Mouse (Mus musculus): ENCODE data around the gene Msh4.
"Not testable (repeated sequence)": the region's sequence is repeated elsewhere in the genome, so short reads cannot be mapped to it uniquely, and the experiment has no call there.

Msh4 gene

DNA sequence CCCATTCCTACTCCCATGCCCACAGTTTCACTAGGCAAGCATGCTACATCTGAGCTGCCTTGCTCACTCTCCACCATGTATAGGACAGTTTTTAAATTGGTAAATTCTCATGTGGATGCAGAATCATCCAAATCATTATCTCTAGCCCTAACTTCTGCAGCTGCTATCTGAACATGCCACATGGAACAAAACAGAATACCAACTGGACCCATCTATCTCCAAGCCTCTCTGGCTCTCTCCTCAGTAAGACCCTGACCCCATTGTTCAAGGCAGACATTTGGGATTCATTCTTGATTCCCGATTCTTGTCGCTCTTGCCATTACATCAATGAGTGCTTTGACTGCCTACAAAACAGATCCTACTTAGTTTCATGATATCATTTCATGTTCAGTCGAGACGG, 59.8 kb downstream of the Msh4 start:
- DNase-seq, result no peak

DNA sequence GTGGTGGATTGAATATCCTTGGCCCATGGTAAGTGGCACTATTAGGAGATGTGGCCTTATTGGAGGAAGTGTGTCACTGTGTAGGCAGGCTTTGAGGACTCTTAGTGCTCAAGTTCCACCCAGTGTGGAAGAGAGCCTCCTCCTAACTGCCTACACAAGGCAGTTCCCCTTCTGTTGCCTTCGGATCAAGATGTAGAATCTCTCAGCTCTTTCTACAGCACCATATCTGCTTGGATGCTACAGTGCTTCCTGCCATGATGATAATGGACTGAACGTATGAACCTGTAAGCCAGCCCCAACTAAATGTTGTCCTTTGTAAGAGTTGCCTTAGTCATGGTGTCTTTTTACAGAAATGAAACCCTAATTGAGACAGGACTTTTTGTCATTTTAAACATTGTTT, 60.4 kb downstream of the Msh4 start:
- no peak for DNase-seq

DNA sequence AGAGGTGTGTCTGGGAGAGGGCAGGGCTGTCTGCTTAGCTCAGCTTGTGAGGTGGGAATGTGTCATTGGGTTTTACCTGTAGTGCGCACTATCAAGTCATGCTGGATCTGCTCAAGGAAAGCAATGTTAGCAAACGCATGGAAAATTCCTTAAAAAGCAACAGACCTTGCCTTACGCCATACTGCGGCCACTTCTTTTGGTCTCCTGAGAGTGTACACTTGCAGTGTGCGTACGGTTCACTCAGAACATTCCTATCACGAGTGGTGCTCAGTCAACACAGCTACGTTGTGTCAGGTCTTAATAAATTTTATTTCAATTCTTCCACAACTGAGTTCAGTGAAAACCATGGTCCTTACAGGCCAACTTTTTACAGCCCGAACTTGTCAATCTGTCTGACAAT, 61.2 kb downstream of the Msh4 start:
- no peak for DNase-seq

DNA sequence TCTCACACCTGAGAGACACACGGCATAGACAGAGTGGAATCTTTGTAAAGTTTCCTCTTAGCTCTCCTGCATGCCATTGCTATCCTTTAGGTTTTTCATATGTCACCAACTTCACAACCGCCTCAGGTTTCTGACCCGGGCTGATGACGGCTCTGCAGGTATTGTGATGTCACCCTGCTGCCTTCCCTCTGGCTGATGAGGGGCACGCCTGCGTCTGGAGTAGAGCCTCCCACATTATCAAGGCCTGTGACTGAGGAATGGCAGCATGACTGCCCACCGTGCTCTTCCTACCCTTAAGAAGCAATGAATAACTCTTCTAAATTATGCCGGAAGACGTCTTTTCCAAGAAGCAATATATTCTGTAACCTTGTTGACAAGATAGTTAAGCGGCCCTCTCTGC, 61.9 kb downstream of the Msh4 start, which contains the start of gene Asb17:
TSS of gene Asb17 (plus strand) at position 180 of the 400 bp plus-strand sequence.
- no peak for DNase-seq

DNA sequence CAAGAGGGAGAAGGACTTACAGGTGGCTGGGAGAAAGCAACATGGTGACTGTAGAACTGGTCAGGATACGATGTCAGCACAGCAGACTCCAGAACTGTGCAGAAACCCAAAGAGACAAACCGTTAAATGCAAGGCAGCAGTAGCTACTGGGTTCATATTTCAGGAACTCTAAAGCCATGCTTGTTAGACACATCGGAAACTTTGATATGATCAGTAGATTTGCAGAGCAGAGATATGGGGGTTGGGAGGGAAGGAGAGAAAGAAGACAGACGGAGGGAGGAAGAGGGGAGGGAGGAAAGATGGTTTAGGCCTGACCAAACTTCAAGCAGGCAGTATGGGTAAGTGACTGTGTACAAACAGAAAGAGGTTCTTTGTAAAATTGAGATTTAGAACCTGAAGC, 68.3 kb downstream of the Msh4 start:
- DNase-seq, result no peak

DNA sequence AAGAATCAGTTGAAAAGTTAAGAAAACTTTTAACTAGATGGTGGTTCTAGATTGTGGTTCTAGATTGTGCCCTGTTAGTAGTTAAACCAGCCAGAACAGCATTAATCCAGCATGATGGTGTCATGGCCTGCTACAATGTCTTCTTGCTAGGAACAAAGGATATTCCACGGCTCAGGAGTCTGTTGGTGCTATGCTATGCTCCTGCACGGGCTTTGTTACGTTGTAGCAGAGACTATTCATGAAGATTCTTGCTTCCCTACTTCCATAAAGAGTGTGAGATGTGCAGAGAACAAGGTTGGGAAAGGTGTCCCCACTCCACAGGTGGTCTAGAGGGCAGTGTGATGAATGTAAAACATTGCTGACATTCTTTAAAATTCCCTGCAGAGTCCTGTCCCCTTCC, 69.6 kb downstream of the Msh4 start:
- DNase-seq, result no peak

DNA sequence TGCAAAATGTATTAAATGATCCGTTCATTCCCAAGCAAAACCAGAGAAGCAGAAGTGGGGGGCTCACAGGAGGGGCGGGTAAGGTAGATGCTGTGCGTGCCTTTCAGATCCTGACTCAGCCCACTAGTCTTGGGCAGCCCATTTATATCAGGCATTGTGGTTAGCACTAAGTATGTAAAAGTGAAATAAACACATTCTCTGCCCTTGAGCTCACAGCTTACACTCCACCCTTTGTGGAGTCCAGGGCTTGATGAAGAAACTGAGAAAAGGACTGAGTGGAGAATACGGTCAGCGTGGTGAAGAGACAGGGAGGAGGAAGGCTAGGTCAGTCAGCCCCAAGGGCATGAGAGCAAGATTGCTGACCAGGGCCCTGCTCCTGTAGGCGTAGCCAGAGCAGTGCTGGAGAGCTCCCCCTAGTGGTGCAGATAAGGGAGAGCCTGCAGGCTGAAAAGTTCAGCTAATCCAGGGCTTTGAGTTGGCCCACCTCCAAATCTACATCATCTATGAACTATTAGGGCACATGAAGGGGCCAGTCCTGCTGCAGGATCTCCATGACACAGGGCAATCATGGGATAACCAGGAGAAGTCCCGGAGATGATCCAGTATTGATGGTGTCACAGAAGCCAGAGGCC, 70.4 kb downstream of the Msh4 start:
- DNase-seq, result peak; percentile 89

DNA sequence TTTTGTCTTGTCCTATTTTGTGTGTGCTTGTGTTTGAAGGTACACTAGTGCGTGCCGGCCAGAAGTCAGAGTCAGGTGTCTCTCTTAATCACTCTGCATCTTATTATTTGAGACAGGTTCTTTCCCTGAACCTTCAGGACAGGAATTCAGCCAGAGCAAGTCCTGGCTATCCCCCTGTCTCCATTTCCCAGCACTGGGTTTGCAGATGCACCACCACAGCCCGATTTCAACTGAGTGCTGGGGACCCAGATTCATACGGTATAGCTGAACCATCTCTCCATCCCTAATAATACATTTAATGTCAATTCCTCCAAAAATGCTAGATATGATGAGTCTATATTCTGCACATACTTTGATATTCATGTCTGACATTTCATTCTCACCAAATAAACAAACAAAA, 71.9 kb downstream of the Msh4 start:
- DNase-seq, result no peak

DNA sequence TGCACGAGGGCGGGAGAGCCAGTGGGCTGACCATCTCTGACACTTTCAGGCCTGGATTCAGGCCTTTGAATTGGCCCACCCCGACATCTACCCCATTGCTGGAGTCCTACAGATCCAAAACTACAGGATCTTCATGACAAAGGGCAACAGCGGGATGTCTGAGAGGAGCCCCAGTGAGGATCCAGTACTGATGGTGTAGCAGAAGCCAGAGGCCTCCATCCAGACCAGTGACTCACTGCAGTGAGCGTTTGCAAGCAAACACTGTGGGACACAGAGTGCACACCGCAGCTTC, 73.3 kb downstream of the Msh4 start:
- no peak for DNase-seq

DNA sequence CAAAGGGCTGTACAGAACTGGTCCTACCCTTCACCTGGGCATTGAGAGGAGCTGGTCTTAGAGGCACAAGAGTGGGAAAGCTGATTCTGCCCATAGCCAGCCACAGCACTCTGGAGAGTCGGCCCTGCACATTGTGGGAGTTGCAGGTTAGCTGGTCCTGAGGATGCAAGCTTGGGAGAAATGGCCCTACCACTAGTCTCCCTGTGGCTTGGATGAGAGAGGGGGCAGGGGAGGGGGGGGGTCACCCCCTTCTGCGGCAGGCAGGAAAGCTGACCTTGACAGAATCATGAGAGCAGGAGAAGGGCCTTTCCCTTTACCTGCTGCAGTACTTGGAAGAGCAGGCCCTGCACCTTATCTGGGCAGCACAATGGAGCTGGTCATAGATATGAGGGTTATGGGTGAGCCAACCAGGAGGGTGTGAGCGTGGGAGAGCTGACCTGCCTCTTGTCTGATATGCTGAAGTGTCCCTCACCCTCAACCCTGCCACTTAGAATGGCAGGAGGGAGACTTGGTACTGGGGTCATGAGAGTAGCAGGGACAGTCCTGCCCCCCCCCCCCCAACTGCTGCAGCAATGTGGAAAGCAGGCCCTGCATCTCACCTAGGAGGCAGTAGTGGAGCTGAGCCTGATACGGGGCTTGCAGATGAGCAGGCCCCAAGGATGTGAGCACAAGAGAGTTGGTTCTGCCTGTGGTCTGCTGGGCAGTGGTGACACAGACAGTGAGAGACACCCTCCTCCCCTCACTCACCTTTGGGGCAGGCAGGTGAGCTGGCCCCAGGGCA, 73.9 kb downstream of the Msh4 start:
- no peak for DNase-seq

DNA sequence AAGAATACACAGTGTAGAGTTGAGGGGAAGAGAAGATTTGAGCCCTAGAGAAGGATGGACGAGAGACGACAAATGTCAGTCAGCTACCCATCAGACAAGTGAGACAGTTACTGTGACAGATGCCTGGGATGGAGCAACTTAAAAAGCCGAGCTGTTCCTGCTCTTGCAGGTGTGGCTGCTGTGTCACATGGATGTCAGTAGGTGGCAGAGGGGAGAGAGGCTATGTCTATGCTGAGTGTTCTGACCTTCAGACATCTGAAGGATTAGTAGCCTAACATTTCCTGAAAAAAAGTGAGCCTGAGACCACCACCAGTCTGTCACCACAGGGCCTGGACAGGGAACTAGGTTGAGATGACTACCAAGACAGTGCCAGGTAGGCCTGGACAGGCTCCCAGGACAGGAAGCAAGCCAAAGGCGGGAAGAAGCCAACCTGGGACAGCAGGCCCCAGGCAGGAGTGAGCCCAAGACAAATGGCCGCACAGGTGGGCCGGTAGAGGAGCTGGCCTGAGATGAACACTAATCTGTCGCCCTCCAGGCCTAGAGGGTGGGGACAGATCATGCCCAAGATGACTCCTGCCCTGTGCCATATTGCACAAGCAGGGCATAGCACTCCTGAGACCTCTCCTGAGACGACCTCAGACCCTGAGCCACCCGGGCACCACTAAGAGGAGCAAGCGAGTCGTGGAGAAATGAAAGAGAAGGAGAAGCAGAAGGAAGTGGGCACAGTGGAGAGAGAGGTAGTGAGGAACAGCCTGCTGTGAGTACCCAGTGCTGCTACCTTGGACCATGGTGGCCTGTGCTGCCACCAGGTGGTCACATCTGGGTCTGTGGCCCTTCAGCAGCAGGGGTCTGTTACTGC, 74.7 kb downstream of the Msh4 start:
- DNase-seq, result peak; percentile 54

DNA sequence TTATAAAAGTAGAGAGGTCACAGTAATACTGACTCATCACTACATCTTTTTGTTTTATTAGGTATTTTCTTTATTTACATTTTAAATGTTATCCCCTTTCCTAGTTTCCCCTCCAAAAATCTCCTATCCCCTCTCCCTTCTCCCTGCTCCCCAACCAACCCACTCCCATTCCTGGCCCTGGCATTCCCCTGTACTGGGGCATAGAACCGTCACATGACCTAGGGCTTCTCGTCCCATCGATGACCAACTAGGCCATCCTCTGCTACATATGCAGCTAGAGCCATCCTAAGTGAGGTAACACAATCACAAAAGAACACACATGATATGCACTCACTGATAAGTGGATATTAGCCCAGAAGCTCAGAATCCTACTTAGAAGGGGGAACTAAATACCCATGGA, 76.2 kb downstream of the Msh4 start:
- DNase-seq, result not testable (repeated sequence)

DNA sequence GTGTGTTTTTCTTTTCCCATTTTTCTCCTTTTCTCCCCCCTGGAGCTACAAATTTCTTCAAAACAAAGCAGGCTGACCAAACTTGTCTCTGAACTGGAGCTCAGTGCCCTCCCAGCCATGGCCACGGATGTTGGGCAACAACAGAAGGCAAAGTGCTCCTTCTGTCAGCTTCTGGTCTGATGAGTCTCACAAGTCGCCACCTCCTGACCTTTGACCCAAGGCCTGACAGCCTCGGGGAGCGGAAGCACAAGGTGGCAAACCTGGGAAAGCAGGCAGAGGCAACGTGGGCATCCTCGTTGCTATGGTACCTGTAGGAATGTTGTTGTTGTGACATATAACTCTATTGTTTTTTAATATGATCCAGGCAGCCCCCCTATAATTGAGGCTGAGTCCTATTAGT, 79.3 kb downstream of the Msh4 start:
- no peak for DNase-seq

DNA sequence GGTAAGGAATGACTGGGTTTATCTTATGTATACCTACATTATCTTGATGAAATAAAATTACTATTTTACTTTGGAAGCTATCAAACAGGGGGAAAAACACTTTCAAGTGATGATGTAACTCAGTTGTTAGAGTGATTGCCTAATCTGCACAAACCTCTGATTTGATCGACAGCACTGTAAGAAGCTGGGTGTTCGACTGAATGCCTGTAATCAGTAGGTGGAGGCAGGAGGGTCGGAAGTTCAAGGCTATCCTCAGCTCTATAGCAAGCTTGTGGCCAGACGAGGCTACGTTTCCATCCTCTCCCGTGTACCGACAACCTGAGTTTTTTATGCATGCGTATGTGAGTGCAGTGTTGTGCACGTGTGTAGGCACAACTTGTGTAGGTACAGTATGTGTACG, 80.7 kb downstream of the Msh4 start:
- no peak for DNase-seq

DNA sequence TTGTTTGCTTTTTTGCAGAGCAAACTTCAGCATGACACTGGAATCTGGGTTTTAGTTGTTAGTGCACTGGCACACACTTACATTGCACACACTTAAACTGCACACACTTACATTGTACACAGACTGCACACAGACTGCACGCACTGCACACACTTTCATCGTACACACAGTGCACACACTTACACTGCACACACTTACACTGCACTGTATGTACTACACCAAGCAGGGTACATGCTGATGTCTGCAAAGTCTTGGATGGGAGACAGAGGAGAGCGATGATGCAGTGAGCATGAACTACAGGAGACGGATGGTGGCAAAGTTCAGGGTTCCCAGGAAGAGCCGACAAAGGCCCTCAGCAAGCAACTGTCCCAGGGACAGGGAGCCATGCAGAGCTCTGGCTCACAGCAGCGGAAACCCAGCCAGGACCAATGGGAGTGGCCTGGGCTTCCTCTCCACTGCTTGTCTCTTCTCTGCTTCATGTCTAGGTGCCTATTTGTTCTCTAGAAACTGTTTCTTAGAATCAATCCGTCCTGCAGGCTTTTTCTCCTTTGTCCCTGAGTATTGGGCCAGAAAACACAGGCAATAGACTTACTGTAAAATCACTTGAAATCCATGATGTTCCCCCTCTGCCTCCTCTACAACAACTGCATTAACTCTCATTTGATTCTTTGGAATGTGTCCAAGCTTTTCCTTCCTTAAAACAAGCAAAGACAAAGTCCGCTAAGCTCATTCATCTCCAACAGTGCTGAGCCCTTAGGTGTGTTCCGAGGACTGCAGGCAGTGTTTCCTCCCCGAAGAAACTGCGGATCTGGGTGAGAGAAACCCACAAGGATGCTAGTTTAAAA, 82.0 kb downstream of the Msh4 start:
- DNase-seq, result peak; percentile 48

DNA sequence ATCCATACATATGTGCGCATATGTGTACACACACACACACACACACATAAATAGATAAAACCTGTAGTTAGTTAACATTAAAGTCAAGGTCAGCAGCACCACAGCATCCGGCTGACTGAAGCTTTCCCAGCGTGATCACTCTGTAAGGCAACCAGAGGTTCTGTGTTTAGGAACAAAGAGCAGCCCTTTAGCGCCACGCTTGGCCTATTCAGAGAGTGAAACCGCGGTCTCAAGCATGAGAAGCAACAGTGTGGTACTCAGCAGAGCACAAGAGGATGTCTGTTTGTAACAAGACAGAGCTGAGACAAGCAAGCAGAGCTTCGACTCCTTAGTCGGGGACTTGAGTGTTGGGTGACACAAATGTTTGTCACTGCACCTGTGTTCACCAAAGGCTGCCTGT, 86.5 kb downstream of the Msh4 start:
- no peak for DNase-seq

DNA sequence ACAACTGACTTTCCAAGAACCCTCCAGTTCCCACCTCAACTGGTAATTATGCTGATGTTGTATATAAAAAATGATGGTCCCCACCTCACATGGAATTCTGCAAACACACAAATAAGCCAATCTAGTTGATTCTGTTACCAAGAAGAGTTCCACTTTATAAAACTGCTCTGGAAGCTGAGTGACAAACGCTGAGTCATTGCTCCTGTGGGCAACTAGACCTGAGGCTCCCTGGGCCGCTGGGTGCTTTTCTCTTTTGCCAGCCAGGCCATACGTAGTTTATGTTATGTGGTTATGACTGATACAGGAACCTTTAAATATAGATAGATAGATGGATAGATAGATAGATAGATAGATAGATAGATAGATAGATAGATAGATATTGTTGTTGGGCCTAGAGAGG, 87.2 kb downstream of the Msh4 start:
- no peak for DNase-seq

DNA sequence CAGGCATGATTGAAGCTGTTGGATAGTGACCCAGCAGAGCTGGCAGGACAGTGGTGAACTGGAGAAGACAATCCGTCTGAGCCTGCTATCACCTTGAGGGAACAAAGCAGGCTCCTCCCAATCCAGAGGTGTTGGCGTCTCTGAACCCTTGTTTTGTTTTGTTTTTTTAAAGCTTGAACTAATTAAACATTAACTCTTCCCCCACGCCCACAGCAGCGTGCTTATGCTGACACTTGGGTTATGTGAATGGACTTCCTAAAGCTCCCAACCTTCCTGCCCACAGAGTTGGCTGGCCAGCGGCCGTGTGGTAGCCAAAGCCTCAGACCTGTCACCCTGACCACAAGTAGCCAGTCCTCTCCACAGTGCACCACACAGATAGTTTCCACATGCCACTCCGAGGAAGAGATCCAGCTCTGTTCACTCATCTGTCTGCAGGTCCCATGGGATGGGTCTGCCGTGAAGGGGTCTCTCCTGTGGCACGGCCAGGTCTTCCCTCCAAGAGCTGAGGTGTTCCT, 88.5 kb downstream of the Msh4 start:
- no peak for DNase-seq

DNA sequence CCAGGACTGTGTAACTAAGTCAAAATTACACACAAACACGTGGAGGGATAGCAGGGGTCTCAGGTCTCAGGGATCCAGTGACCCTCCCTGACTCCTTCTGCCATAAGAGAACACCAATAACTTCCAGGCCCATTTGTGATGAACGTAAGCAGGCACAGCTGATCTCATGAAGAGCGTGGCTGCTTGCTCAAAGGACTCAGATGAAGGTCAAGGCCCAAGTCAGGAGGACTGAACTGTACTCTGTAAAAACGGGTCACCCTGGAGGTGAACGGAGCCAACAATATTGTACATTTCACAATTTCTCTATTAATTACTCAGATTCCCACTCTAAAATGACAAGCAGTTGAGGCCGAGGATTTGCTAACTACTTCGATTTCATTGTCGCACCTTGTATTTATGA, 91.9 kb downstream of the Msh4 start:
- DNase-seq, result no peak

DNA sequence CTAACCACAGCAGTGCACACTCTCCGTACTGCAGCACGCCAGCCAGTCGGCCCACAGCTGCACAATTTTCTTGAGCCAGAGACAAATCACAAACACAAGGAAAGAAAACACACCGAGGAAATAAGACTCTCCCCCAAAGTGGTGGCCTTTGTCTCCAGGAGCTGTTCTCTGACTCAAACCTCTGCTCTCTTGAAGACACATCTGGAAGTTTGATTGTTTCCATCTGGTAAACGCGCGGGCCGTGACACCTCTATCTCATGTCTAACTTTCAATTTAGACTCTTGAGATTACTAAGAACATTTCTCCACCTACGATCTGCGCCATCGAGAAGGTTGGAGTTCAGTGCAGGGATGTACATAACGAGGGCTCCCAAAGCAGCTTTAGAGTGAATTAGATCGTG, 97.5 kb downstream of the Msh4 start:
- DNase-seq, result no peak

DNA sequence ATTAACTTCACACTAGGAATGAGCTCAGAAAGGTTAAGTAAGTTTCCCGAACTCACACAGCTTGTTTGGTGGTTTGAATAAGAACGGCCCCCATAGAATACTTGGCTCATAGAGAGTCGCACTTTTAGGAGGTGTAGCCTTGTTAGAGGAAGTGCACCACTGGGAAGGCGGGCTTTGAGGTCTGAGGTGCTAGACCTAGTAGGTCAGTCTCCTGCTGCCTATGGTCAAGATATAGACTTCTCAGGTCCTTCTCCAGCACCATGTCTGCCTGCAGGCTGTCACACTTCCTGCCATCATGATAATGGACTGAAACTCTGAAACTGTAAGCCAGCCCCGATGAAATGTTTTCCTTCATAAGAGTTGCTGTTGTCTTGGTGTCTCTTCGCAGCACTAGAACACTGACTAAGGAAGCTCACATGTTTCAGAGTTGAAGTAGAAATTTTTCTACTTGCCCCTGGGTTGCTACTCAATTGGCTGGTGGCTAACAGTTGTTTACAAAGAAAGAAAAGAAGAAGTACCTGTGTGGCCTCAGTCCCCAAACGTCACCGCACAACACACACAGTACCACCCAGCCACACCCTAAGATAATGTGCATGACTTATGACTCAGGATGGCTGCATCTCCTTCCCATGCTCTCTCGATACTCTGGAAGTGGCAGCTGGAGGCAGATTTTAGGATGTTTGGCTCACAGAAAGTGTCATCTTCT, 98.3 kb downstream of the Msh4 start:
- DNase-seq, result no peak

Data from kidney, postnatal 10 days (tissue).